Mouse (Mus musculus): ENCODE measurements around the gene Nat8l. TPM values are rescaled to one million over a fixed set of nuclear protein-coding genes. Genes with fewer than 3 reads are reported as not detected.
A peak's percentile ranks its signal among the peaks of the same experiment; 100 is the strongest.

Nat8l gene
- total and polyA plus RNA-seq, 2 experiments from 2014 or later: 6.1 to 46.6 TPM

DNA sequence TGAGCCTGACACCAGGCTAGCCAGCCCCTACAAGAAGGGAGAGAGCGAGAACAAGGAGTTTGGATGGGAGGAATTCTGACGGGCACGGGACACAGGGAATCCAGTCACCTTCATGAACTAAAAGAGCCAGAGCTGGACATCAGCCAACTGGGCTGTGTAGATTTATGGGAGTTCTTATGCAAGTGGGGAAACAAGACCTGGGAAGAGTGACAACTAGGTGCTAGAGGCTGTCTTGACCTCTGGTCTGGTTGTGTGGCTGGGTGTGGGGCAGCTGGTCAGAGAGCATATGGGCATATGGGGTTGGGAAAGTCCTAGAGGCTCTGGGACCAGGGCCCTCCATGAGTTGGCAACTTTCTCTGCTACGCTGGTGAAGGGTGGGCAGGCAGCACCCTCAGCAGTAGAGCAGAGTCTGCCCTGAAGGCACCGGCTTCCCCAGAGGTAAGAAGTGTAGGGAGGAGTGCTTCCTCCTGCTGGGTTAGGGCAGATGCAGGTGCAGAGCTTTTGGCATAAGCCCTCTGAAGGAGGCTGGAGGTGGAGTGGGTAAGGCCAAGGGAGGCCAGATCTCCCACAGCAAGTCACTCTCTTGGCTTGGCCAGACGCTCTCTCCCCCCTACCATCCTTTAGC lies 3.8 kb downstream of the Nat8l start:
- Histone ChIP-seq H3K9ac (replicated peaks; ENCODE audit: low read length, poor library complexity, severe bottlenecking) (no peak overlapping the region), H3K4me3 (ENCODE audit: low read depth, low read length) (no peak overlapping the region), H3K9me3 (ENCODE audit: low read length) (no peaks in the 10 kb centered on the region), H3K4me1 (ENCODE audit: insufficient read depth, low read length) (peaks cover 22% of the 10 kb centered on the region), H3K36me3 (ENCODE audit: insufficient read depth, low read length) (peaks cover 34% of the 10 kb centered on the region), H3K27me3 (ENCODE audit: insufficient read depth, low read length) (no peaks in the 10 kb centered on the region), H3K4me2 (ENCODE audit: low read depth, low read length, poor library complexity, severe bottlenecking) (0 out of 2 replicates have a peak overlapping the region, but pooled peaks have one; percentile 12), H3K27ac (ENCODE audit: low read depth, low read length) (no peak overlapping the region)
- DNase-seq (ENCODE audit: low spot score) (no peak), ATAC-seq (ENCODE audit: low FRiP score) (no peak)
- 79% methylated on average over 6 of the region's 6 CpGs for WGBS
- TF ChIP-seq CTCF (IDR thresholded peaks at IDR 0.05): no peak

GRCm38 (mm10) chr5:34000809-34001208 lies 5.0 kb downstream of the Nat8l start:
- ATAC-seq (ENCODE audit: low FRiP score) (no peak), DNase-seq (ENCODE audit: low spot score) (no peak)
- WGBS: 97% methylated on average over 25 of the region's 25 CpGs
- H3K9ac ChIP-seq (replicated peaks; ENCODE audit: low read length, poor library complexity, severe bottlenecking): no peak overlapping the region
- H3K27me3 ChIP-seq (ENCODE audit: insufficient read depth, low read length): no peaks in the 10 kb centered on the region
- H3K4me1 ChIP-seq (ENCODE audit: insufficient read depth, low read length): peaks cover 22% of the 10 kb centered on the region
- peaks cover 34% of the 10 kb centered on the region for H3K36me3 ChIP-seq (ENCODE audit: insufficient read depth, low read length)
- TF ChIP-seq CTCF (IDR thresholded peaks at IDR 0.05): no peak
- no peak overlapping the region for H3K4me3 ChIP-seq (ENCODE audit: low read depth, low read length)
- no peaks in the 10 kb centered on the region for H3K9me3 ChIP-seq (ENCODE audit: low read length)
- H3K4me2 ChIP-seq (ENCODE audit: low read depth, low read length, poor library complexity, severe bottlenecking): no peak overlapping the region
- no peak overlapping the region for H3K27ac ChIP-seq (ENCODE audit: low read depth, low read length)

DNA sequence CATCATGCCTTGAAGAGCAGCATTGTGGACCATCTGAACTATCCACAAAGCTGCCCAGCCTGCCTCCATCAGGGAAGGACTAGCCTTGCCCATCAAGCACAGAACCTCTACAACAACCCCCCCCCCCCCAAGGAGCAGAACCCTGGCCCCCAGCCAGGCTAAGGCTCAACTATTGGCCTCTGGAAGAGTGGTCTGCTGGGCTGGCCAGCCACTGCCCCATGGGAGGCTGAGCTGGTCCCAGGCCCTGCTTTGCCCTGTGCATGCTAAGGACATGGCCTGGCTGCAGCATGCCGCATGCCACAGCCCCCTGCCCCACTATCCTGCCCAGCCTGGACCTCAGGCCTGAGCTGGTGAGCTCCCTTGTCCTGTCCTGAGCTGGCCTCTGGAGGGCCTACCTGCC lies 5.6 kb downstream of the Nat8l start:
- peaks cover 34% of the 10 kb centered on the region for H3K36me3 ChIP-seq (ENCODE audit: insufficient read depth, low read length)
- peaks cover 22% of the 10 kb centered on the region for H3K4me1 ChIP-seq (ENCODE audit: insufficient read depth, low read length)
- WGBS: 91% methylated on average over 1 of the region's 1 CpGs
- no peak for TF ChIP-seq CTCF (IDR thresholded peaks at IDR 0.05)
- ATAC-seq (ENCODE audit: low FRiP score): no peak
- no peak overlapping the region for H3K27ac ChIP-seq (ENCODE audit: low read depth, low read length)
- no peaks in the 10 kb centered on the region for H3K27me3 ChIP-seq (ENCODE audit: insufficient read depth, low read length)
- H3K4me2 ChIP-seq (ENCODE audit: low read depth, low read length, poor library complexity, severe bottlenecking): no peak overlapping the region
- no peaks in the 10 kb centered on the region for H3K9me3 ChIP-seq (ENCODE audit: low read length)
- DNase-seq (ENCODE audit: low spot score): no peak
- H3K9ac ChIP-seq (replicated peaks; ENCODE audit: low read length, poor library complexity, severe bottlenecking): no peak overlapping the region
- H3K4me3 ChIP-seq (ENCODE audit: low read depth, low read length): no peak overlapping the region

DNA sequence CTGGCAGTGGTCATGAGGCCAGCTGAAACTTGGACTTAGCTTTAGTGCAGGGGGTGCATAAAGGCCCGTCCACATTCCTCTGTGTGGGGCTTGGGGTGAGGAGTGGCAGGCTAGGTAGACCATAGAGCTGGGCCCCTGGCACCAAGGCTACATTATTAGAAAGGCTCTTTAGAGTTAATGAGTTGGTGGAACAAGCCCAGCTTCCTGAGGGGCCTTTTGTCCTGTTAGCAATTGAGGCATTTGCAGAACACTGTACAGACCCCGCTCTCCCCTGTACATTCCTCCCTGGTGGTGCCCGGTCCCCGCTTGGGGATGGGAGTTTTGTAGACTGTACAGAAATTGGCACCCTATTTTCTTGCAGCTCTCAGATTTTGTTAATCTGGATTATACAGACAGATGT lies 6.9 kb downstream of the Nat8l start:
- H3K27ac ChIP-seq (ENCODE audit: low read depth, low read length): no peak overlapping the region
- H3K9ac ChIP-seq (replicated peaks; ENCODE audit: low read length, poor library complexity, severe bottlenecking): no peak overlapping the region
- DNase-seq (ENCODE audit: low spot score) (no peak), ATAC-seq (ENCODE audit: low FRiP score) (no peak)
- H3K27me3 ChIP-seq (ENCODE audit: insufficient read depth, low read length): no peaks in the 10 kb centered on the region
- peaks cover 34% of the 10 kb centered on the region for H3K36me3 ChIP-seq (ENCODE audit: insufficient read depth, low read length)
- WGBS: 81% methylated on average over 4 of the region's 4 CpGs
- no peaks in the 10 kb centered on the region for H3K9me3 ChIP-seq (ENCODE audit: low read length)
- H3K4me3 ChIP-seq (ENCODE audit: low read depth, low read length): no peak overlapping the region
- no peak overlapping the region for H3K4me2 ChIP-seq (ENCODE audit: low read depth, low read length, poor library complexity, severe bottlenecking)
- H3K4me1 ChIP-seq (ENCODE audit: insufficient read depth, low read length): peaks cover 21% of the 10 kb centered on the region
- TF ChIP-seq CTCF (IDR thresholded peaks at IDR 0.05): no peak

DNA sequence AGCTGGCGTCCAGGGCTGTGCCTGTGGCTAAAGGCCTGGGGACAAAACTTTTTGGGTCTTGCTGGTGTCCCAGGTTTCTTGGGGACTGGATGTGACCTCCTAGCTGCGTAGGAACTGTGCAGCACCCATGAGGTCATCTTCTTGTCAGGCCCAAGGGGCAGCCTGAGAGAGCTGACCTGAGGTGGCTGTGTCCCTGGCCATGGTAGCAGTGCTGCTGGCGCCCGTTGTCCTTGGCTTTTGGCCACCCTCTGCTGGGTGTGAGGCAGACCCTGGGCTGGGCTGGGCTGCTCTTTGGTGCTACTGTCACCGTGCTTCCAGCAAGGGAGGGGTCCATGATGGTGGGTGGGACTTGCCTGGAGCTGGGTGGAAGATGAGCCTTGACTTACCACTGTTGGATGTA lies 8.8 kb downstream of the Nat8l start:
- H3K36me3 ChIP-seq (ENCODE audit: insufficient read depth, low read length): peaks cover 33% of the 10 kb centered on the region
- ATAC-seq (ENCODE audit: low FRiP score) (no peak), DNase-seq (ENCODE audit: low spot score) (no peak)
- no peak overlapping the region for H3K4me2 ChIP-seq (ENCODE audit: low read depth, low read length, poor library complexity, severe bottlenecking)
- H3K27me3 ChIP-seq (ENCODE audit: insufficient read depth, low read length): no peaks in the 10 kb centered on the region
- no peak overlapping the region for H3K9ac ChIP-seq (replicated peaks; ENCODE audit: low read length, poor library complexity, severe bottlenecking)
- H3K4me1 ChIP-seq (ENCODE audit: insufficient read depth, low read length): peaks cover 1% of the 10 kb centered on the region; the same call in 1 of the 2 replicates
- no peak overlapping the region for H3K4me3 ChIP-seq (ENCODE audit: low read depth, low read length)
- no peaks in the 10 kb centered on the region for H3K9me3 ChIP-seq (ENCODE audit: low read length)
- TF ChIP-seq CTCF (IDR thresholded peaks at IDR 0.05): no peak
- H3K27ac ChIP-seq (ENCODE audit: low read depth, low read length): no peak overlapping the region
- 88% methylated on average over 5 of the region's 5 CpGs for WGBS

DNA sequence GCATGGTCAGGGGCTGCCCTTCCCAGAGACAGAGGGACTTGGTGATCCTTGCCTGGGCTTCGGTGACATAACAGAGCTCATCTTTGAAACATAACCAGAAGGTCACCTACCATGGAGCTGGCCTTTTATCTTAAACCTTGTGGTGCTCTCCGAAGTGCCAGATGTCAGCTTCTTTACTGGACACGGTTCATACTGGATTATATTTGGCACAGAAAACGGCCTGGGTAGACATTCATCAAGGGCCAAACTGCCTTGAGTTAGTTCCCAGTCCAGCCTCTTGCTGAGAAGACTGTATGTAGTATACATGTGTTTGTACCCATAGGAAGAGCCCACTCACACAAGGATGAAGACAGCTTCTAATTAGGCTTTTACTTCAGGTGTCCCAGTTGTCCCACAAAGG lies 11.0 kb downstream of the Nat8l start:
- no peak overlapping the region for H3K4me3 ChIP-seq (ENCODE audit: low read depth, low read length)
- no peak for TF ChIP-seq CTCF (IDR thresholded peaks at IDR 0.05)
- H3K27me3 ChIP-seq (ENCODE audit: insufficient read depth, low read length): no peaks in the 10 kb centered on the region
- H3K27ac ChIP-seq (ENCODE audit: low read depth, low read length): no peak overlapping the region
- H3K4me1 ChIP-seq (ENCODE audit: insufficient read depth, low read length): no peaks in the 10 kb centered on the region
- peaks cover 19% of the 10 kb centered on the region for H3K36me3 ChIP-seq (ENCODE audit: insufficient read depth, low read length)
- no peaks in the 10 kb centered on the region for H3K9me3 ChIP-seq (ENCODE audit: low read length)
- WGBS: 81% methylated on average over 4 of the region's 4 CpGs
- DNase-seq (ENCODE audit: low spot score) (no peak), ATAC-seq (ENCODE audit: low FRiP score) (no peak)
- H3K9ac ChIP-seq (replicated peaks; ENCODE audit: low read length, poor library complexity, severe bottlenecking): no peak overlapping the region
- H3K4me2 ChIP-seq (ENCODE audit: low read depth, low read length, poor library complexity, severe bottlenecking): no peak overlapping the region
